Mouse (Mus musculus): ENCODE results near the gene Adam23. TPM values are rescaled to one million over a fixed set of nuclear protein-coding genes. Genes with fewer than 3 reads are reported as not detected.

The Adam23 gene
- polyA plus RNA-seq, 1 experiment from 2014 or later, result 3.5 TPM

GRCm38 (mm10) chr1:63459926-63460325 is 14.2 kb downstream of the Adam23 start:
- no peaks in the 10 kb centered on the region for H3K36me3 ChIP-seq (ENCODE audit: insufficient read depth, low read length)
- WGBS, result 84% methylated on average over 6 of the region's 6 CpGs

GRCm38 (mm10) chr1:63464441-63464840 is 18.8 kb downstream of the Adam23 start:
- no peak for ATAC-seq
- no peaks in the 10 kb centered on the region for H3K4me1 ChIP-seq (ENCODE audit: insufficient read depth, low read depth, low read length)

More at GRCm38 (mm10) chr1:63459926-63460325, 14.2 kb downstream of the Adam23 start:
- DNase-seq (ENCODE audit: low spot score), result no peak
- no peak overlapping the region for H3K27ac ChIP-seq (ENCODE audit: low read length)
- no peak overlapping the region for H3K4me3 ChIP-seq (ENCODE audit: low read depth, low read length)
- ATAC-seq, result no peak
- no peaks in the 10 kb centered on the region for H3K9me3 ChIP-seq (ENCODE audit: low read length)
- TF ChIP-seq EP300 (IDR thresholded peaks at IDR 0.05) (no peak), CTCF (IDR thresholded peaks at IDR 0.05) (no peak)
- no peaks in the 10 kb centered on the region for H3K27me3 ChIP-seq (replicated peaks; ENCODE audit: insufficient read depth, low read length)
- no peak overlapping the region for H3K9ac ChIP-seq (replicated peaks; ENCODE audit: low read depth)
- no peak overlapping the region for H3K4me2 ChIP-seq (replicated peaks; ENCODE audit: low read depth, low read length)
- H3K4me1 ChIP-seq (ENCODE audit: insufficient read depth, low read depth, low read length), result no peaks in the 10 kb centered on the region

GRCm38 (mm10) chr1:63473272-63473671 is 27.6 kb downstream of the Adam23 start:
- Histone ChIP-seq H3K9me3 (ENCODE audit: low read length) (no peaks in the 10 kb centered on the region), H3K36me3 (ENCODE audit: insufficient read depth, low read length) (no peaks in the 10 kb centered on the region), H3K27ac (ENCODE audit: low read length) (no peak overlapping the region), H3K4me2 (replicated peaks; ENCODE audit: low read depth, low read length) (no peak overlapping the region), H3K27me3 (replicated peaks; ENCODE audit: insufficient read depth, low read length) (no peaks in the 10 kb centered on the region), H3K4me1 (ENCODE audit: insufficient read depth, low read depth, low read length) (no peaks in the 10 kb centered on the region), H3K9ac (replicated peaks; ENCODE audit: low read depth) (no peak overlapping the region), H3K4me3 (ENCODE audit: low read depth, low read length) (no peak overlapping the region)
- DNase-seq (ENCODE audit: low spot score) (no peak), ATAC-seq (no peak)
- 80% methylated on average over 2 of the region's 2 CpGs for WGBS
- TF ChIP-seq CTCF (IDR thresholded peaks at IDR 0.05) (no peak), EP300 (IDR thresholded peaks at IDR 0.05) (no peak)

More at GRCm38 (mm10) chr1:63464441-63464840, 18.8 kb downstream of the Adam23 start:
- DNase-seq (ENCODE audit: low spot score), result no peak
- no peak overlapping the region for H3K4me3 ChIP-seq (ENCODE audit: low read depth, low read length)
- WGBS, result 87% methylated on average over 1 of the region's 1 CpGs
- H3K27me3 ChIP-seq (replicated peaks; ENCODE audit: insufficient read depth, low read length), result no peaks in the 10 kb centered on the region
- no peak overlapping the region for H3K4me2 ChIP-seq (replicated peaks; ENCODE audit: low read depth, low read length)
- TF ChIP-seq EP300 (IDR thresholded peaks at IDR 0.05), result no peak
- no peak for TF ChIP-seq CTCF (IDR thresholded peaks at IDR 0.05)
- H3K9ac ChIP-seq (replicated peaks; ENCODE audit: low read depth), result no peak overlapping the region
- no peak overlapping the region for H3K27ac ChIP-seq (ENCODE audit: low read length)
- no peaks in the 10 kb centered on the region for H3K36me3 ChIP-seq (ENCODE audit: insufficient read depth, low read length)
- H3K9me3 ChIP-seq (ENCODE audit: low read length), result no peaks in the 10 kb centered on the region

- no peak for TF ChIP-seq EP300 (IDR thresholded peaks at IDR 0.05)
- no peak for TF ChIP-seq CTCF (IDR thresholded peaks at IDR 0.05)
- no peak for DNase-seq (ENCODE audit: low spot score)
- Histone ChIP-seq H3K9ac (replicated peaks; ENCODE audit: low read depth) (no peak overlapping the region), H3K36me3 (ENCODE audit: insufficient read depth, low read length) (no peaks in the 10 kb centered on the region), H3K9me3 (ENCODE audit: low read length) (no peaks in the 10 kb centered on the region), H3K27ac (ENCODE audit: low read length) (no peak overlapping the region), H3K4me2 (replicated peaks; ENCODE audit: low read depth, low read length) (no peak overlapping the region), H3K4me1 (ENCODE audit: insufficient read depth, low read depth, low read length) (no peaks in the 10 kb centered on the region), H3K27me3 (replicated peaks; ENCODE audit: insufficient read depth, low read length) (no peaks in the 10 kb centered on the region), H3K4me3 (ENCODE audit: low read depth, low read length) (no peak overlapping the region)
- no peak for ATAC-seq
- 63% methylated on average over 8 of the region's 8 CpGs for WGBS
These were observed 28.0 kb downstream of the Adam23 start for GRCm38 (mm10) chr1:63473696-63474095.

- Histone ChIP-seq H3K9ac (replicated peaks; ENCODE audit: low read depth) (no peak overlapping the region), H3K27me3 (replicated peaks; ENCODE audit: insufficient read depth, low read length) (no peaks in the 10 kb centered on the region), H3K4me3 (ENCODE audit: low read depth, low read length) (no peak overlapping the region), H3K9me3 (ENCODE audit: low read length) (no peaks in the 10 kb centered on the region), H3K4me2 (replicated peaks; ENCODE audit: low read depth, low read length) (no peak overlapping the region), H3K4me1 (ENCODE audit: insufficient read depth, low read depth, low read length) (no peaks in the 10 kb centered on the region), H3K27ac (ENCODE audit: low read length) (no peak overlapping the region), H3K36me3 (ENCODE audit: insufficient read depth, low read length) (no peaks in the 10 kb centered on the region)
- DNase-seq (ENCODE audit: low spot score) (no peak), ATAC-seq (no peak)
- TF ChIP-seq CTCF (IDR thresholded peaks at IDR 0.05) (no peak), EP300 (IDR thresholded peaks at IDR 0.05) (no peak)
- 85% methylated on average over 5 of the region's 5 CpGs for WGBS
These were observed 33.3 kb downstream of the Adam23 start for GRCm38 (mm10) chr1:63478946-63479345.

- Histone ChIP-seq H3K27ac (ENCODE audit: low read length) (no peak overlapping the region), H3K4me3 (ENCODE audit: low read depth, low read length) (no peak overlapping the region), H3K4me1 (ENCODE audit: insufficient read depth, low read depth, low read length) (no peaks in the 10 kb centered on the region), H3K4me2 (replicated peaks; ENCODE audit: low read depth, low read length) (no peak overlapping the region), H3K9me3 (ENCODE audit: low read length) (no peaks in the 10 kb centered on the region), H3K27me3 (replicated peaks; ENCODE audit: insufficient read depth, low read length) (no peaks in the 10 kb centered on the region), H3K36me3 (ENCODE audit: insufficient read depth, low read length) (no peaks in the 10 kb centered on the region), H3K9ac (replicated peaks; ENCODE audit: low read depth) (no peak overlapping the region)
- TF ChIP-seq CTCF (IDR thresholded peaks at IDR 0.05), result no peak
- no peak for TF ChIP-seq EP300 (IDR thresholded peaks at IDR 0.05)
- DNase-seq (ENCODE audit: low spot score) (no peak), ATAC-seq (no peak)
- 87% methylated on average over 6 of the region's 6 CpGs for WGBS
These were observed 39.0 kb downstream of the Adam23 start for GRCm38 (mm10) chr1:63484646-63485045.

GRCm38 (mm10) chr1:63486646-63487045 is 41.0 kb downstream of the Adam23 start:
- WGBS, result 61% methylated on average over 2 of the region's 2 CpGs
- H3K27ac ChIP-seq (ENCODE audit: low read length), result no peak overlapping the region
- no peak for TF ChIP-seq CTCF (IDR thresholded peaks at IDR 0.05)
- TF ChIP-seq EP300 (IDR thresholded peaks at IDR 0.05), result no peak
- no peaks in the 10 kb centered on the region for H3K9me3 ChIP-seq (ENCODE audit: low read length)
- ATAC-seq, result no peak
- H3K36me3 ChIP-seq (ENCODE audit: insufficient read depth, low read length), result no peaks in the 10 kb centered on the region
- no peaks in the 10 kb centered on the region for H3K27me3 ChIP-seq (replicated peaks; ENCODE audit: insufficient read depth, low read length)
- no peak overlapping the region for H3K9ac ChIP-seq (replicated peaks; ENCODE audit: low read depth)
- no peaks in the 10 kb centered on the region for H3K4me1 ChIP-seq (ENCODE audit: insufficient read depth, low read depth, low read length)
- no peak overlapping the region for H3K4me3 ChIP-seq (ENCODE audit: low read depth, low read length)
- H3K4me2 ChIP-seq (replicated peaks; ENCODE audit: low read depth, low read length), result no peak overlapping the region
- no peak for DNase-seq (ENCODE audit: low spot score)

Data from lung, postnatal 0 days (tissue).